Mouse (Mus musculus): ENCODE measurements around the gene Gm49405. TPM values are rescaled to one million over a fixed set of nuclear protein-coding genes. Genes with fewer than 3 reads are reported as not detected.

Gm49405 gene
- 1 to 10 TPM; 5.3 to 6.7 TPM for total RNA-seq (2023)

DNA sequence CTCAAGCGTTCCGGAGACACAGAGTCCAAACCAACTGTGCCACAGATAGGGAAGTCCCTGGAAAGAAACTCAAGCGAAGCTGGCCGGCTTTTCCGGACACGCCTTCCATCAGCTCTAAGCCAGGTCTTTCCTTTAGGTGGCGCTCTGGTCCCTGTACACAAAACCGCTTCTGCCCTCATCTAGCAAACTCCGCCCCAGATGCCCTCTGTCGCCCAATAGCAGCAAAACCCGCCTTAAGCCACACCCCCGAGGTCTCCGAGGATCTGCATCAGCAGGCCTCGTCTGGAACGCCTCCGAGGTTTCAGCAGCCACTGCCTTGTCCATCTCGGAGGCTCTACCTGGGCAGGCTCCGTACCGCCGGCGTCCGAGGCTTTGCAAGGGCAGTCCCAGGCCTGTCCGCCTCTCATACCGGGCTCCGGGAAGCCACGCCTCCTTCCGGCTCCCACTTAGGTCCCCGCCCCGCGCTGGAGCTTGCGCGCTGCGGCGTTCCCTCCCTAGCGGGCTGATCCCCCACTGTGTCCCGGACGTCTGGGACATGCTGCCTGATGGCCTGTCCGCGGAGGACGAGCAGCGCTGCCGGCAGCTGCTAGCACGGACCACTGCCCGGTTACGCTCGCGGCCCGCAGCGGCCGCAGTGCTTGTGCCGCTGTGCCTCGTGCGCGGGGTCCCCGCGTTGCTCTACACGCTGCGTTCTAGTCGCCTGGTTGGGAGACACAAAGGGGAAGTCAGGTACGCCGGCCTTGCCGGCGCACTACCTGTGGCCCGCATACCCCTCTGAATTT lies at the start of gene Gm49405, which contains the start of gene Nudt8:
Gm49405 (plus strand) TSS at position 508 of the 782 bp plus-strand sequence.
Nudt8 (plus strand) TSS at position 462 of the 782 bp plus-strand sequence.

DNA sequence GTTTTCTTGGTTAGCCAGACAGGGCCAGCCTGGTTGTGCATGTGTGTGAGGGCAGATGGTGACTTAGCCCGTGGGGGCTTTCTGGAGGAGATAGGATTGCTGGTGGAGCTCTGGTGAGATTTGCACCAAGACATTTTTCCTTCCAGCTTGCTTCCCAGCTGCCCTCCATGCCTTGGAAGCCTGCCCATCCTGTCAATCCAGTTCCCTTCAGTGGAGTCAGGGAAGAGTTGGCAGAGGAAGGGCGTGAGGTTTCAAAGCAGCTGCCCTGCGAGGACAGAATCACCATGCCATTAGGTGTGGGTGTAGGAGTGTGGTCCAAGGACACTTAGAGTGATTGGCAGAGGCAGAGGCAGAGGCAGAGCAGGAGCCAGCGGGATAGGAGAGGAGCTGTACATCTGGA lies 42.0 kb upstream of the Gm49405 start, which contains the start of gene Aldh3b3:
Aldh3b3 (plus strand) TSS at position 176 of the 400 bp plus-strand sequence.

GRCm38 (mm10) chr19:3972229-3972628 lies 28.2 kb upstream of the Gm49405 start, which contains the start of gene Aldh3b2:
Aldh3b2 (plus strand) TSS chr19:3972328.

GRCm38 (mm10) chr19:3986334-3986733 lies 14.1 kb upstream of the Gm49405 start, which contains the start of gene Acy3:
Acy3 (plus strand) TSS chr19:3986570.

DNA sequence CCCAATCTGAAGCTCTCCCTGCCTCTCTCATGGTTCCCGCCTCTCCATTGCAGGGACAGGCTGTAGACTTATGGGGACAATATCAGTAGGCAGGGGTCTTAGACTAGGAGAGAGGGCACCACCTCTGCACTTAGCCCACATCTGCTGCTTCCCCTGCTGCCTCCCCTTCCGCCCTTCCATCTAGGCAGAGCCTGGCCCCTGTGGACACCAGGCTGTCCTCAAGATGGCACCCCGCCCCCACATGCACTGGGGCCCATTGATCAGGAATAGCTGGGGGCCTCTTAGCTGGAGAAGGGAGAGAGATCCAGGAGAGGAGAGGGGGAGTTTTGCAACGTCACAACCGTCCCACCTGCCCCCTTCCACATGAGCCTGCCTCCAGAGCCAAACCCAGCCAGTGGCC lies 8.0 kb upstream of the Gm49405 start, which contains the start of gene Tbx10:
Tbx10 (plus strand) TSS at position 337 of the 400 bp plus-strand sequence.

DNA sequence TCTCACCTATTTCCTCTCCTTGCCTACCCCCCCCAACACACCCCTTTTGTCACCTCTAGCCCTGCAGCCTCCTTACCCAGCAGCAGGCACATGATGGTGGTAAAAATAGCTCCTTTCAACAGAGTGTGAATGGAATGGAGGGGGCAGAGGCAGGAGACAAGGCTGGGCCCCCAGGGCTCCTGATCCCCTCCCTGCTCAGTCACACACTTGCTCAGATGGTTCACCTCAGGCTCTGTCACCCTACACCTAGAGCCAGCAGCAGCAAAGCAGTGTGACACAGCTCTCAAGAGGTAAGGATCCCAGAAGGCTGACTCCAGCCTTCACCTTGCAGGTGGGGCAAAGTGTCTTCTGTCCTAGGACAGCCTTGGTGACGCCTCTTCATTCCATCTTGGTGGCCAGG lies 2.7 kb downstream of the Gm49405 start, which contains the start of gene Doc2g:
Doc2g (plus strand) TSS at position 202 of the 400 bp plus-strand sequence.

GRCm38 (mm10) chr19:4012432-4013022 lies 12.1 kb downstream of the Gm49405 start, which contains the start of gene Ndufv1:
Ndufv1 (minus strand) TSS chr19:4012806.

DNA sequence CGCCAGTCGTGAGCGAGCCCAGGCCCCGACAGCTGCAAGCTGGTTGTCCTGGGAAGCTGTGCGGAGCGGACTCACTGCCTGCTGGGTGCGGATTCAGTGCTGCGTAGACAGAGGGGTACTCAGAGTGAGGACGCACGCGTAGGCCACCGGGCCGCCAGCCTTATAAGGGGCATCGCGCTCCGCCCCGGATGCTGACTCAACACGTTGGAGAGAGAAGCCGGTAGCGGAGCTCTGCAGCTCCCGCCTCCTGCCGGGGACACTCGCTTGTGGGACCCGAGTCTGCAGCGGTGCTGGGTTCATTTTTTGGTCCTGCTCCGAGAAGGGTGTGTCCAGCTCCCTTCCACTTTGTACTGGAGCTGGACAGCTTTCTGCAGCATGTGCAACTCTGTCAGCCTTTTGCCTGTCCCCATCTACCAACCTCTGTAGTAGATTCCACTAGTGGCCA lies 37.4 kb downstream of the Gm49405 start, which contains the start of gene Gstp1:
Gstp1 (minus strand) TSS at position 198 of the 445 bp plus-strand sequence.

DNA sequence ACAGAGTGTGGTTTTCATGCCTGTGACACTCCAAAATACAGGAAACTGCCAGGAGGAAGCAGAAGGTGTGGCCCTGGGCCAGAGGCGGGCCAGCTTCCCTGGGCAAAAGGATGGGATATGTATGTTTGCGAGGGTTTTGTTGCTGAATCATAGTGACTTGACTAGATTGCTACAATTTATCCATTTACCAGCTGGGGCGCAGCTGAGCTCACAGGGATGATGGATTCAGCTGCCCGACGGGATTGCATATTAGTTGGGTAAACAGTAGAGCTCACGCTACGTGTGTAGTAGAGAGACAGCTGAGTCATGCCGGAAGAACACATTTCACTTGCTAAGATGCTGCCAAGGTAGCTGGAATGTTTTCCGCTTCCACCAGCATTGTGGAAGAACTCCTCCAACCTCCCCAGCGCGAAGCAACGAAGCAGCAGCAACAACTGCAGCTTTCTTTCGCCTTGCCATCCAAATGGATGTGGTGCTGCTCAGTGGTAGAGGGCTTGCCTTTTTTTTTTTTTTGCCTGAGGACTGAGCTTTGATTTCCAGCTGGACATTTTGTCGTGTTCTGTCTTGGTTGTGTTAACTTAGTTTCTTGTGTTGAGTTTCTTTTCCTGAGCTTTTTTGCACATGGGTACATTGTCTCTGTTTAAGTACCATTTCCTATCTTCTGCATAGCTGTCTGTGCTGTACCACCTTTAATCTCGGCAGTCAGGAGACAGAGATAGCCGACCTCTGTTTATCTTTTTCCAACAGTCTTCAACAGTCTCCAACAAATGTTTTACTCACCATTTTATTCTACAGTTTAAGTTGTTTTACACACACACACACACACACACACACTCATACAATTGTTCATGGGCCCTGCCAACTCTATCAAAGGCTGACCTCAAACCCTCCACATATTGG lies 45.8 kb downstream of the Gm49405 start, which contains the start of gene Gstp2:
Gstp2 (minus strand) TSS at position 58 of the 900 bp plus-strand sequence.

Other genes with a start within 250 kb of the Gm49405 start
- gene Kmt5b, start 233.2 kb upstream of the Gm49405 start, total RNA-seq (2023) = 100 to 1,000 TPM; 125 to 140 TPM
- gene Chka, start 148.9 kb upstream of the Gm49405 start, total RNA-seq (2023) = 10 to 100 TPM; 66.9 to 67.9 TPM
- gene Tcirg1, start 93.5 kb upstream of the Gm49405 start, total RNA-seq (2023) = 100 to 1,000 TPM; 149 to 153 TPM
- 10 to 100 TPM; 91.9 to 93.5 TPM for gene Ndufs8, start 87.9 kb upstream of the Gm49405 start, total RNA-seq (2023)
- 1 to 10 TPM; 7.3 to 8.9 TPM for gene Aldh3b1, start 70.8 kb upstream of the Gm49405 start, total RNA-seq (2023)
- gene Unc93b1, start 65.4 kb upstream of the Gm49405 start, total RNA-seq (2023) = 100 to 1,000 TPM; 597 to 689 TPM
- under 1 TPM in 1 of 2 experiments, not detected in 1; 0.20 TPM for gene Aldh3b3, start 42.0 kb upstream of the Gm49405 start, total RNA-seq (2023)
- under 1 TPM in 1 of 2 experiments, not detected in 1; 0.84 TPM for gene Aldh3b2, start 28.3 kb upstream of the Gm49405 start, total RNA-seq (2023)
- not detected for gene Acy3, start 14.1 kb upstream of the Gm49405 start, total RNA-seq (2023)
- not detected for gene Tbx10, start 7.9 kb upstream of the Gm49405 start, total RNA-seq (2023)
- gene Nudt8, start within 50 bp of the Gm49405 start, total RNA-seq (2023) = 10 to 100 TPM; 24.9 to 29.1 TPM
- gene Doc2g, start 2.7 kb downstream of the Gm49405 start, total RNA-seq (2023) = 10 to 100 TPM; 11.0 to 13.3 TPM
- 10 to 100 TPM; 80.9 to 93.3 TPM for gene Ndufv1, start 12.2 kb downstream of the Gm49405 start, total RNA-seq (2023)
- 100 to 1,000 TPM; 131 to 150 TPM for gene Gstp1, start 37.4 kb downstream of the Gm49405 start, total RNA-seq (2023)
- 10 to 100 TPM; 11.4 to 26.4 TPM for gene Gstp2, start 45.4 kb downstream of the Gm49405 start, total RNA-seq (2023)
- gene Gstp3, start 58.9 kb downstream of the Gm49405 start, total RNA-seq (2023) = not detected
- gene Cabp2, start 81.0 kb downstream of the Gm49405 start, total RNA-seq (2023) = not detected
- gene Cdk2ap2, start 96.6 kb downstream of the Gm49405 start, total RNA-seq (2023) = 100 to 1,000 TPM; 114 to 121 TPM
- gene Pitpnm1, start 99.4 kb downstream of the Gm49405 start, total RNA-seq (2023) = 100 to 1,000 TPM; 227 to 233 TPM
- 100 to 1,000 TPM; 101 to 110 TPM for gene Aip, start 125.2 kb downstream of the Gm49405 start, total RNA-seq (2023)
- gene Gpr152, start 139.2 kb downstream of the Gm49405 start, total RNA-seq (2023) = 1 to 10 TPM in 1 of 2 experiments, under 1 TPM in 1; 0.93 to 1.0 TPM
- 1 to 10 TPM; 1.6 to 2.2 TPM for gene Cabp4, start 143.4 kb downstream of the Gm49405 start, total RNA-seq (2023)
- 100 to 1,000 TPM; 148 to 156 TPM for gene Coro1b, start 148.0 kb downstream of the Gm49405 start, total RNA-seq (2023)
- gene Ptprcap, start 153.0 kb downstream of the Gm49405 start, total RNA-seq (2023) = 100 to 1,000 TPM; 391 to 415 TPM
- 10 to 100 TPM; 47.4 to 56.4 TPM for gene Rps6kb2, start 162.7 kb downstream of the Gm49405 start, total RNA-seq (2023)
- 100 to 1,000 TPM in 1 of 2 experiments, 10 to 100 TPM in 1; 89.2 to 117 TPM for gene Carns1, start 174.9 kb downstream of the Gm49405 start, total RNA-seq (2023)
- 100 to 1,000 TPM; 315 to 328 TPM for gene Tbc1d10c, start 190.7 kb downstream of the Gm49405 start, total RNA-seq (2023)
- gene Ppp1ca, start 191.4 kb downstream of the Gm49405 start, total RNA-seq (2023) = 100 to 1,000 TPM; 431 to 450 TPM
- gene Rad9a, start 201.0 kb downstream of the Gm49405 start, total RNA-seq (2023) = 10 to 100 TPM; 65.9 to 73.4 TPM
- gene Clcf1, start 213.6 kb downstream of the Gm49405 start, total RNA-seq (2023) = 100 to 1,000 TPM; 161 to 176 TPM
- not detected for gene AC109138.7, start 213.7 kb downstream of the Gm49405 start, total RNA-seq (2023)
- gene Pold4, start 231.3 kb downstream of the Gm49405 start, total RNA-seq (2023) = 100 to 1,000 TPM; 198 to 208 TPM

All from B cell, adult 67 days (primary cell).